Mouse (Mus musculus) lung, postnatal 4 days (tissue): ENCODE measurements around the gene Camk1.

Experiments
- DNase-seq, 2 experiments: peaks; one replicate each; pipeline ENCODE4 v3.0.0; 2021

The Camk1 gene

DNA sequence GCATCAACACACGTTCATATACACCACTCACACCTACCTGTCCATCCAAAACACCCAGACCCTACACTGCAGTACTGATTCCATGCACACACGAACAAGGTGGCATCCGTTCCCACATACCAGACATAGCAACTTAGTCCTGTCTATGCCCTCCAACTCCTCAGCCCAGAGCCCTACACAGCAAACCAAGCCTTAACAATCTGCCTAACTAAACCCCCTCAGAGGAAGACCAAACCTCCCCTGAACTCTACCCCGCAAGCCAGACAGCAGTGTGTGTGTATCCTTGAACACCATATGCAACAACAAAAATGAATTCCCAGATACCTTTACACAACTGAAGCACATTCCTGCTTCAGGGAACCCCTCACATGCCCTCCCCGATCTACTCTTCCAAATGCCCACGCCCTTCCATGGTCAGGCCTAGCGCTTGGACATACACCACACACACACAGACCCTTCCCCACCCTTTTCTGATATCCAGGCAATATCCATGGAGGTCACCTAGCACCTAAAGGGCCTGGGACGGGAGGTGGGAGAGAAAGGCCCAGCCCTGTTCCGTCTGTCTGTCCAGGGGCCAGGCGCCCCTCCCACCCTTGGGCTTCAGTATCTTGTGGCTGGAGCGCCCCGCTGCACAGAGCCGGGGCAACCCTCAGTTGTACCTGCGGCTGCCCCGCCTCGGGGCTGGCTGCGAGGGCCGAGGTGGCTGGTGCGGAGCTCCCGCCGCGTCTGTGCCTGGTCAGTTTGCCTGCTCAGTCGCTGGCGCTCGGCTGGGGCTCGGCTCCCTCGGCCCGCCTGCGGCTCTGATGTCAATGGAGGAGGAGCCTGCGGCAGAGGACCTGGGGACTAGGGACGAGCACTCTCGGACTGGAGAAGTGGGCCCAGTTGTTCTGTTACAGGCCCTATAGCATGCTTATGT is at the start of gene Camk1:
Gene Camk1 (minus strand): TSS at position 808 of the 916 bp plus-strand sequence.
- peak; percentile 87 to 88 for DNase-seq

DNA sequence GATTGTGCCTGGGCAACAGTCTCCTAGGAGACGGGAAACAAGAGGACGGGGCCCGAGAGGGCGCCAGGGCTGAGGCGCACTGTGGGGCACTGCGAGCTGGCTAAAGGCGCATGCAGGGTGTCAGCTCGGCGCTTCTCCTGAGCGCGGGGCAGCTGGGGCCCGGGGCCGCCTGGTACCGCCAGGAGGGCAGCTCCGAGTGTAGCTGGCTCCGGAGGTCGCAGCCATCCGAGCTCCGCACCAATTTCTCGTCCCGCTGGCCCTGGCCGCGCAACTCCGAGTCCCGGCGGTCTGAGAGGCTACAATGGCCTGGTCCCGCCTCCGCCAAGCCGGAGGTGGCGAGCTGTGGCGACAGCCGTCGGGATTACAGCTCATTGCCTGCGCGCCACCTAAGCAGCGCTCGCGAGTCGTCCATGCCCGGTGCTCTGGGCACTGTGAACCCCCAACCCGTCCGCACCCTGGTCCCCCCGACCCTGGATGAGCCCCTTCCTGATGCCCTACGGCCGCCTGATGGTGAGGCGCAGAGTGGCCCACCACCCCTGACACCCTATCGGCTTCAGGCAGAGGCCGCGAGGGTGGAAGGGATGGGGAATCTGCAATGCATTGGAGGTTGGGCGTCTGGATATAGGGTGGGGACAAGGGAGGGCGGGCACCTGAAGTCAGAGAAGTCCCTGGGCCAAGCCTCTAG is 48.7 kb upstream of the Camk1 start:
- DNase-seq: peak; percentile 51 to 53

DNA sequence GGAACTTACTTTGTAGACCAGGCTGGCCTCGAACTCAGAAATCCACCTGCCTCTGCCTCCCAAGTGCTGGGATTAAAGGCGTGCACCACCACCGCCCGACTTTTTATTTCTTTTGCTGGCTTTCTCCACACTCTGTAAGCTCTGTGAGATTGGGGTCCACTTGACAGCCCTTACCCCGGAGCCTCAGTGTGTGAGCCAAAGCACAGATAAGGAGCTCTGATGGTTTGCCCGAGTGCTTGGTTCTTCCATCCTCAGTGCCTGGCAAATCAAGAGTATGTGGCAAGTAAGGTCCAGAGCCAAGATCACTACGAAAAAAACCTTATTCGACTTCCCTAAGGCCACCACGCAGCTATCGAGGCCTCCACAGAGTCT is 48.2 kb upstream of the Camk1 start:
- no peak for DNase-seq

DNA sequence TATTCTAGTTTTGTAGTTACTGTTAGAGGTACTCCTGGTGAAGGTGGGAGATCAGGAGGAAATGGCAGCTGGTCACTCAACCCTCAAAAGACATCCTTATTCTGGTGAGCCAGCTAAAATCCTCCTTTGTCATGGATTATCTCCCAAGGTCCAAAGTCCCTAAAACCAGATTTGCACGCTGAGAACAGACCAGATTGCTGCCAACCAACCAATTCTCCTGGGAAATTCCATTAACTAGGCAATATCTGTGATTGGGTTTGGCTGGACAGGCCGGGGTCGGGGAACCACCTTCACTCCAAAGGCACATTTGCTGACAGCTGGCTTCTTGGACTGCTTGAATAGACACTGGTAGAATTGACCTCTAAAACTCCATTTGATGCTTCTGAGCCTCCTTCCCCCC is 46.9 kb upstream of the Camk1 start:
- no peak for DNase-seq

DNA sequence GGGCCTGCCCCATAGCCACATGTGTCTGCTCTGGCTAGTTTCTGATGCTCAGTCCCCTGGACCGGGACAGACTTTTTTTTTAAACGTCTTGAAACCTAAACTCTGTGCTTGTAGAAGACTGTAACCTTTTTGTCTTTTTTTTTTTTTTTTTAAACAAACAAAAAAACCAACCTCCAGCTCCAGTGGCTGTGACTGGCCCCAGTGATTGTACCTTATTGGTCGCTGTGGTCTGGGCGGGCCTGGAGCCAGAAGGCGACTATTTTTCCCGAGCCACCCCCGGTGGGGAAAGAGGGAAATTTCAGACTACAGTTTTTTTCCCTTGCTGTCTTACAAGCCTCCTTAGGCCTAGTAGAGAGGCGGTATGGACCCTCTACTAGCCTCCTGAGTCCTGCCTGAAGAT is 45.2 kb upstream of the Camk1 start, which contains the start of gene Ttll3:
Gene Ttll3 (plus strand): TSS at position 301 of the 400 bp plus-strand sequence.
- DNase-seq: no peak

DNA sequence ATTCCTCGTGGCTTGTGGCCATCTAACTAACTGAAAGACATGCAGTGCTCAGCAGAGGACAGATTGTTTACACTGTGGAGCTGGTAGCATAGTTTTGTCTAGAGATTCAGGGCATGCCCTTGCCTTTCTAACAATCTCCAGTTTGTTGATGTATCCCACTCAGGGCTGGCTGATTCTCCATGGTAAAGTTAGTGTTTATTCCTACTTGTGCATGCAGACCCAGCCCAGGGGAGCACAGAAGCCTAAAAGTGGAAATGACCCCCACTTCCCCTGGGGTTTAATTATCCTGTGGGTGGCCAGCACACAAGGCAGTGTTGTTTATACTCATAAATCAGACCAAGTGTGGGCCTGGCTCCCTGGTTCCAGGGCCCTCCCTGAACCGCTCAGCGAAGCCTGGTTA is 42.2 kb upstream of the Camk1 start:
- DNase-seq: no peak

DNA sequence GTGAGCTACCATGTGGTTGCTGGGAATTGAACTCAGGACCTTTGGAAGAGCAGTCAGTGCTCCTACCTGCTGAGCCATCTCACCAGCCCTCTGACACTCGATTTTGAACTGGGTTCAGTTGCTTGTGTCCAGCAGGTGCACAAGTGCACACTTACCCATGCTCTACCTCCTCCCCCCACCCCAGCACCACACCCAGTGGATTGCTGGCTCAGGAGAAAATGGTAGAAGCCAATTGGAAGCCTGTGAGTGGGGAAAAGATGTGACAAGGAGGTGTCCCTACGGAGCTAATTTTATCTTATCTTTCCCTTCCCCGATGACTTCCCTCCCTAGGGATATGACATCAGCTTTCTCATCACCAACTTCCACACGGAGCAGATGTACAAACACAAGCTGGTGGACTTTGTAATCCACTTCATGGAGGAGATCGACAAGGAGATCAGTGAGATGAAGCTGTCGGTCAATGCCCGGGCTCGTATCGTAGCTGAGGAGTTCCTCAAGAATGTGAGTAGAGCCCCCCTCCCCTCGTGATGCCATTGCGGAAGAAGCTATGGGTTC is 41.5 kb upstream of the Camk1 start:
- no peak for DNase-seq

DNA sequence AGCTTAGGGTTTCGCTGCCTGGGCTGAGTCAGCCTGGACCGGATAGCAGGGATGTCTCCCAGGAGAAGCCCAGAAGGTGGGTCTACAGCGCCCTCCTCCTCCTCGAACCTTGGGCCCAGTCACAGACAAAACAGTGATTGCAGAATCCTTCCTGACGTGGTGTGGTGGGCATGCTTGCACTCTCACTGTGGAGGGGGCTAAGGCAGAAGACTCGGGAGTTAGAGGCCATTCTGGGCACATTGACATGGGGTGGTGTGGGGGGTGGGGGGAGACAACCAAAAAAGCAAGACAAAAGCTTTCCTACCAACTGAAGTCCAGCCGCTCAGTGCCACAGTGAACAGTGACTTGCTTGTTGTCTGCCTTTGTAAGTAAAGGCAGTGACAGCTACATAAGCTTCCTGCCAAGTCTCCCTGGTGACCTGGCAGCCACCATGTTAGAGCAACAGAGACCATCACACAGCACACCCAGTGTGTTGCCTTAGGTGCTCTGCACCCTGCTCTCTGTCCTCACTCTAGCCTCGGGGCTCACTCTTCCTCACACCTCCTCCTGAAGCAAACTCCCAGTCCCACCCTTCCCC is 40.7 kb upstream of the Camk1 start:
- DNase-seq: no peak

DNA sequence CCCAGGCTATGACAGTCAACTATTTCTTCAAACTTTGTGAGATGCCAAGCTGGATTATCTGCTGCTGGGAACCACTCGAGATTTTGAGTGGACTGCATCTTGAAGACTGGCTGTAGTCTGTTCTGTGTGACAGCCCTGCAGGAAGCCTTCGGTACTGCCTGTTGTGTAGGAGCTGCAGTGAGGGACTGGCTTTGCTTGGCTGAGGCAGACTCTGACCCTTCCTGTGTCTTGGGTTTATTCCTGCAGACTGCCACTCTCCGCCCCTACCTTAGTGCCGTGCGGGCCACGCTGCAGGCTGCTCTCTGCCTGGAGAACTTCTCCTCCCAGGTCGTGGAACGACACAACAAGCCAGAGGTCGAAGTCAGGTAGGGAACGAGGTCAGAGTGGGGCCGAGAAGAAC is 36.7 kb upstream of the Camk1 start:
- no peak for DNase-seq

DNA sequence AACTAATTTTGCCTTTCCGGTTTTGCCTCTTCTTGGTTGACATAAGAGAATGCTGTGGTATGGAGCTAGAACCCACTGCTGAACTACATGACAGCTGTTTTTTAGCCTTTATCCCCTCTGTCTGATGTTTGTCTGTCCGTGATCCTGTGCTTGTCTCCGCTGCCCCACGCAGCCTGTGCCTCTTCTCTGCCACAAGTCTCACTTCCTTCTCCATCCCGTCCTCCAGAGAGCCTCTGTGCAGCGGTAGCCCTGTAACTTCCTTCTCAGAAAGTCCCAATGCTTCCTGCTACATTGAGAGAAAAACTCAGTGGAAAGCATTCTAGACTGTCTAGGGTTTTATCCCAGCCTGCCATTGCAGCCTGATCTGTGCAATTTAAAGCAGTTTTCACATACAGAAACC is 35.5 kb upstream of the Camk1 start:
- peak in 1 of 2 experiments; percentile 26 for DNase-seq

DNA sequence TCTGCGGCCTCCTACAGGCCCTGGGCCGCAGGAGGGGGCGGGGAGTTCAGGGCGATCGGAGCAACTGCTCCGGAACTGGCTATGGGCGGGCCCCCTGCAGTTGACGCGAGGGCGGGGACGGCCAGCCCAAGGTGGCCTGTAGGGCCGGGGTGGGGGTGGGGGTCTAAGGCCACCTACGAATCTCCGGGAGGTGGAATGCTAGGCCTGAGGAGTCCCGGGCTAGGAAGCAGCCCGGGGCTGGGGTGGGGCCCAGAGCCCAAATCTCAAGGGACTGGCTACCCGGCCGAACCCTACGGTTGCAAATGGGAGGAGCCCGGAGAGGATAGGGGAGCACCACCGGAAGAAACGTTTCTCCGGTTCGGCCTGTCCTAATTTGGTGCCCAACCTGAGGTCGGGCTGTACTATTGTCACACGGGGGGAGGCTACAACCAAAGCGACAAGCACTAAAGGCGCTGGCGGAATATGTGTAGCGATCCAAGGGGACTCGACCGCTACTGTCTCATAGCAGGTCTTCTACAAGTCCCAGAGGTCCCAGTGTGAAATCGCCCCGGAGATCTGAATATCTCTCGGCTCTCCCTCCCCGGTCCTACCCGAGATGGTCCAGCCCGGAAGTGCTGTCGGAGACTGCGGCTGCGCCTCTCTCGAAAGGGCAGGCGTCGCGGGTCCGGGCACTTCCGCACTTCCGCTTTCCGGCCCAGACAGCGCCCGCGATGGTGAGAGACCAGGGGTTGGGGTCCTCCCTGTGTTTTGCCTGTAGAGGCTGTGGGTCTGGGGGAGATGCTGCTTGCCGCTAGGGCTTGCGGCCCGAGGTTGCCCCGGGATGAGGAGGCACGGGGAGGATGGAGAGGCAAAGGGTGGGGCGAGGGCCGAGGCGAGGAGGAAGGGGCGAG is 34.0 kb upstream of the Camk1 start, which contains the start of the genes Tada3 and Arpc4:
Gene Tada3 (minus strand): TSS at position 388 of the 890 bp plus-strand sequence.
Gene Arpc4 (plus strand): TSS at position 620 of the 890 bp plus-strand sequence.
- DNase-seq: peak; percentile 93 to 95

DNA sequence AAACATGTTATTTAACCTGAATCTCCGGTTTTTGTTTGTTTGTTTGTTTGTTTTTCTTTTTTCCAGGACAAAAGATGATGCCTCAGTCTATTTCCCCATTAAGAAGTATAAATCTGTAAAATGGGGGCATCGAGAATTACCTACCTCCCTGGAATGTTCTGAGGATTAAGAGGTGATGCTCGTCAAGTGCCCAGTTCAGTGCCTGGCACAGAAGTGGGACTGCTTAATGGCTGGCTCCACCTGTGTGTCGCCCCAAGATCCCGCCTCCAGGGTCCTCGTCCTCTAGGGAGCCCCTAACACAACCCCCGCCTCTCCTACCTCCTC is 33.4 kb upstream of the Camk1 start:
- DNase-seq: no peak

DNA sequence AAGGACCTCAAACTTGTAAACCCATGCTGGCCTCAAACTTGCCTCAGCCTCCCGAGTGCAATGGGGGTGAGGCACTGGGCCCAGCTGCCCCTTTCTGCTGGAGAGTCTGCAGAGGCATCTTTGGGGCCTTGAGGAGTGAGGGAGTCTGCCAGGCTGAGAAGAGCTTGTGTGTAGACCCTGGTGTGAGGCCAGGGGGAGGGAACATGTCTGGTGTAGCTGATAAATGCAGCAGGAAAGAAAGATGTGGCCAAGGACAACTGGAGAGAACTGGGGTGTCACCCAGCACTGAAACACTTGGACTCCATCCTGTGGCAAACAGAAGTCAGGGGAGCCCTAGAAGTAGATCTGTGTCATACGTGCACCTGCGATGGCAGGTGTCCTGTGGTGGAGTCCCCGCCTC is 29.7 kb upstream of the Camk1 start:
- no peak for DNase-seq

DNA sequence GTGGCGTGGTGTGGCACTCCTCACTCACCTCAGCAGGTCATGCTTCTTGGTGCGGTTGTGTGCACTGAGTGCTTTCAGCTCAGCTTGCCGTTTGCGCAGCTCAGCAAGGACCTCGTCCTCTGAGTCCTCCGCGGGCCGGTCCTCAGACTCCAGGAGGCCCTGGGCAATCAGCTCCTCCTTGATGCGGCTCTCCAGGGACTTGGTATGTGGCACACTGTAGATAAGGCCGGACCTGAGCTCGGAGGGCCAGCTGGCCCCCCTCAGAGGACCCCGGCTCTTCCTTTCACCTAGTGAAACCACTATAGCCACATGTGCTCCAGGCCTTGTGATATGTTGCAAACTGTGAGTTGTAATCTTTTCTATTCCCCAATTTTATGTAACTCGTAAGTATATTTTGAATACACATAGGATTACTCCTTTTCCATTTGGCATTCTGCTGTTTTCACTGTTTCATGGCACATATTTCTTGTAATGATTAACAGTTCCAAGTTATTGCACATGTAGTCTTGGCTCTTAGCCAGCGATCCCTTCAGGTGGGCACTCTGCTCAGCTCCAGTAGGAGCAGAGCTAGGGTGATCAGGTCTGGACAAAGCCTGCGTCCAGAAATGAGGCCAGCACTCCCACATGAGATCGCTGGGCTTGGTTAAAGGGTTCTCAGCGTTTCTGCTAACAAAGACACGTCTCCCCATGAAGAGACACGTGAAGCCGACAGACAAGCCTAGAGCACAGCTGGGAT is 26.6 kb upstream of the Camk1 start:
- no peak for DNase-seq

DNA sequence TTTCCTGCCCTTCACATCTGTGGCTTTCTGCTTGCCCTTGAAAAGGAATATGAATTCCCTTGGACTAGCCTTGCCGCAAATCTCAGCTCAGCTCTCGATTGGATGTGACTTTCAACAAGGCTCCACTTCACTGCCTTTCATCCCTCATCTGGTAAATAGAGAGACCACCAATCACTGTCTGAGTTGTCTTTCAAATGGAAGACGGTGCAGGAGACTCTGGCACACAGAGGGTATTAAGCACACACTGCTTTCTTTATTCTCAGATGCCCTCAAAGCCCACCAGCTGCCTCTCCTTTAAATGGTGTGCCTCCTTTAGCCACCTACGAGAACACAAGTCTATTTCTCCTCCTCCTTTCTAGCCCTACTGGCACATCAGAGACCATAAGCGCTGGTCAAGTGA is 24.8 kb upstream of the Camk1 start:
- DNase-seq: no peak

DNA sequence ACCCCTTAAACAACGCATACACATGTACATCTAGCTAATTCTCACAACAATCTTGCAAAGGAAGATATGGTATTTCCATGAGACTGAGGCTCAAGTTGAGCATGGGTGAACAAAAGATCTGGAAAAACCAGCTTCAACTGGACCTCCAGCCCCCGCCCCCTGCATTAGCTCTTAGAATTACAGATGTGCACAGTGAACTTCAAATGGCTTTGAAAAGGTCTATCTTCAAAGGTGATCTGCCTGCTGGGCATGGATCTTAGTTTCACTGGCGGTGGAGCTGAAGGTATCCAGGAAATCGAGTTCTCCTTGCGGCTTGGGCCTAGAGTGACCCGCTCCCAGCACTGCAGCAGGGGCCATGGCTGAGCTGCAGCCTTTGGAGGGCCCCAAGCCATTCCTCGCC is 24.3 kb upstream of the Camk1 start:
- DNase-seq: no peak

DNA sequence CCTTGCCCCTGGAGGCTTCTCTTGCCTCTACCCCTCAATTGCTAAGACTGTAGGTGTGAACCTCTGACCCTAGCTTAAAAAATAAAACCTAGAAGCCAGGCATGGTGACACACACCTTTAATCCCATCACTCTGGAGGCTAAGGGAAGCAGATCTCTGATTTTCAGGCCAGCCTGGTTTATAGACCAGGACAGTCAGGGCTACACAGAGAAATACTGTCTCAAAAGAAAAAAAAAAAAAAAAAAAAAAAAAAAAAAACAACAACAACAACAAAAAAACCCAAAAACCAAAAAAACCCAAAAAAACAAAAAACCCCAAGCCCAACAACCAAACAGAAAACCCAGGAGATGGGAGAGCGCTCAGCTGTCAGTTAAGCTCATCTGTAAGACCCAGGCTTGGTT is 23.8 kb upstream of the Camk1 start:
- DNase-seq: no peak

DNA sequence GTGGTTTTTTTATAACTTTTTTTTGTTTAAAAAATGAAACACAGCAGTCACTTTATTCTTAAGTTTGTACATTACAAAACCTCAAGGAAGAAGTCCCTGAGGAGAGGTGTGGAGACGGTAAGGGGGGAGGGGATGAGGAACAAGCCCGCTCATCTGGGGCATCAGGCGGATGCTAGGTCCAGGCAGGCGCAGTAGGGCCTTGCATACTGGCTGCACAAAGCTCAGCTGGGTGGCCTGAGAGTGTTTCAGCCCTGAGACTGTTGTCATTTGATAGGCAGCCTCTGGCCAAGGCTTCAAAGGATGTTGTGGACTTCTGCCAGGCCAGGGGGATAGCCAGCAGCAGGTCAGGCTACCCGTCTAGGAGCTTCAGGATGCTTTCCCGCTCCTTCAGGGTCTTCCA is 22.9 kb upstream of the Camk1 start:
- no peak for DNase-seq

DNA sequence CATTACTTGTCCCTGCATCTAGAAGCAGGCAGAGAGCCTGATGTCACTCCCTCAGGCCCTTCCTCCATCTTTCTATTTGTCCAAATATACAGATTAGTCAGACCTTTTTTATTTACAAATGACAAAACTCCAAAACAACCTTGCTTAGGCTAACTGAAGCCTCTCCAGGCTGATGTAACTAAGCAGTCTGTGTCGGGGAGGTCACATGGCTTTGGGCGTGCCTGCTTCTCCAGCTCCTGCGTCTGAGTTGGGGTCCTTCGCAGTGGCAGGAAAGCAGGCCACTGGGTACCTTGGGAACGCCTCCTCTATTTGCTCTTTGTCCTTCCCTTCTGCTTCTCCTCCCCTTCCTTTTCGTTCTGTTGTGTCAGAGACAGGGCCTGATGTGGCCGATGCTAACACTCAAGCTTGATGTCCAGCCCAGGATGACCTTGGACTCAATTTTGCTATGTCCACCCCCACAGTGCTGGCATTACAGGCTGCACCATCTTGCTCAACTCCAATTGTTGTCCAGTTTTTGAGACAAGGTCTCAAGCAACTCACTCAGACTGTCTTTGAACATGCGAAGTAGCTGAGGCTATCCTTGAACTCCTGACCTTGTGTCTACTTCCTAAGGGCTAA is 20.8 kb upstream of the Camk1 start:
- no peak for DNase-seq

DNA sequence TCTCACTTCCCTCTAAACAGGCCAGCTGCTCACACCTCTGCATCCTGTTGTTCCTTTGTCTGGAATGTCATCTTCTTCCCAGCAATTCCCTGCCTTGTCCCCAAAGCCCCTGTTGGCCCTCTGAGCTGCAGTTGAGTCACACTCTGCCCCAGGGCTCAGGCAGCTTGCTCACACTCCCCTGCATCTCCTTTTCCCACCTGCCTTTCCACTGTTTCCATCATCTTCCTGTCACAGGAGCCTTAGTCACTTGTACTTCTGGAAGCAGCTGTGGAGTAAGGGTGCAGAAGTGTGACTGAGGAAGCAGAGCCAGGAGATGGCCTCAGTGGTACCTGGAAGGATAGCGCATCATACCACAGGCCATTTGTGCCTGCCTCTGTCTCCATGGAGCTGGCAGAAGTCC is 18.5 kb upstream of the Camk1 start:
- DNase-seq: no peak

DNA sequence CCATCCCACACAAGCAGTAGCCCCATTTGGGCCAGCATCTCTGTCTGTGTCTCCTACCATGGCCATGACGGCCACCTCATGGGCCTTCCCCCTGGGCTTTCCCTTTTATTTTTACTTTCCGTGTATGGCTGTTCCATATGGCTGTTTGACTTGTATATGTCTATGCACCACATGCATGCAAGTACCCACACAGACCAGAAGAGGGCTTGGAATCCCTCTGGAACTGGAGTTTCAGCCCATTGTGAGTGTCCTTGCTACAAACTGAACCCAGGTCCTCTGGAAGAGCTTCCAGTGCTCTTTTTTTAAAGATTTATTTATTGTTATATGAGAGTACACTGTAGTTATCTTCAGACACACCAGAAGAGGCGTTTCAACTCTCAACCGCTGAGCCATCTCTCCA is 17.7 kb upstream of the Camk1 start:
- no peak for DNase-seq
